Mouse (Mus musculus): ENCODE measurements at regions not wholly inside any gene's neighbourhood (a gene's known extent, or its start where the extent isn't known, plus 50 kb on each side); places are given as distances from the start of the nearest gene placed in this dataset.

DNA sequence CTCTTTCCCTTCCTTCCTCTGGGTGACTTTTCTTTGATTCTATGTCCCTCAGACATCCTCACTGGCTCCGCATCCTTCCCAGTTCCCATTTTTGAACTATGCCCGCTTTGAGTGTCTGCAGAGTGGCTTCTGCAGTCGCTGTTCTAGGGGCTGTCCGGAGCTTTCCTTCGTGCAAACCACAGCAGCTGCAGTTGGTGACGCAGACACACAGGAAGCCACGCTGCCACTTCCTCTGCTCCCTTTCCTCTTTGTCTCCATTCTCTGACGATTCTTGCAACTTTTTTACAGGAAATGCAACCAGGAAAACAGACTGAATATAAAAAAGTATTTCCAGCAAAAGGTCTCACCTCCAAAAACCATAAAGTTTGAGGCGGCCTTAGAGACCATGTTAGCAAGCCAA, 191.0 kb upstream of the Tgfbr2 start:
- 62% methylated on average over 9 of the region's 9 CpGs for WGBS
- no peak for ATAC-seq (replicated peaks; ENCODE audit: extremely low read depth, insufficient read depth, low FRiP score)
- Histone ChIP-seq H3K27ac (ENCODE audit: low read length) (no peak overlapping the region), H3K27me3 (ENCODE audit: control insufficient read depth, insufficient read depth, low read length) (no peaks in the 10 kb centered on the region), H3K36me3 (ENCODE audit: control insufficient read depth, insufficient read depth) (no peaks in the 10 kb centered on the region), H3K9ac (ENCODE audit: low read length) (no peak overlapping the region), H3K4me2 (ENCODE audit: low read depth, low read length) (no peak overlapping the region), H3K4me3 (ENCODE audit: low read length) (no peak overlapping the region), H3K9me3 (replicated peaks; ENCODE audit: control insufficient read depth, low read length) (peaks cover 4% of the 10 kb centered on the region), H3K4me1 (ENCODE audit: control insufficient read depth, insufficient read depth, low read length) (no peaks in the 10 kb centered on the region)

- Histone ChIP-seq H3K4me3 (ENCODE audit: low read length) (no peak overlapping the region), H3K4me1 (ENCODE audit: control insufficient read depth, insufficient read depth, low read length) (no peaks in the 10 kb centered on the region), H3K9ac (ENCODE audit: low read length) (no peak overlapping the region), H3K4me2 (ENCODE audit: low read depth, low read length) (no peak overlapping the region), H3K9me3 (replicated peaks; ENCODE audit: control insufficient read depth, low read length) (peaks cover 4% of the 10 kb centered on the region), H3K27ac (ENCODE audit: low read length) (no peak overlapping the region), H3K36me3 (ENCODE audit: control insufficient read depth, insufficient read depth) (no peaks in the 10 kb centered on the region), H3K27me3 (ENCODE audit: control insufficient read depth, insufficient read depth, low read length) (no peaks in the 10 kb centered on the region)
- no peak for ATAC-seq (replicated peaks; ENCODE audit: extremely low read depth, insufficient read depth, low FRiP score)
- WGBS: 83% methylated on average over 3 of the region's 3 CpGs
Observed at GRCm38 (mm10) chr9:116365701-116366100, 190.5 kb upstream of the Tgfbr2 start.

DNA sequence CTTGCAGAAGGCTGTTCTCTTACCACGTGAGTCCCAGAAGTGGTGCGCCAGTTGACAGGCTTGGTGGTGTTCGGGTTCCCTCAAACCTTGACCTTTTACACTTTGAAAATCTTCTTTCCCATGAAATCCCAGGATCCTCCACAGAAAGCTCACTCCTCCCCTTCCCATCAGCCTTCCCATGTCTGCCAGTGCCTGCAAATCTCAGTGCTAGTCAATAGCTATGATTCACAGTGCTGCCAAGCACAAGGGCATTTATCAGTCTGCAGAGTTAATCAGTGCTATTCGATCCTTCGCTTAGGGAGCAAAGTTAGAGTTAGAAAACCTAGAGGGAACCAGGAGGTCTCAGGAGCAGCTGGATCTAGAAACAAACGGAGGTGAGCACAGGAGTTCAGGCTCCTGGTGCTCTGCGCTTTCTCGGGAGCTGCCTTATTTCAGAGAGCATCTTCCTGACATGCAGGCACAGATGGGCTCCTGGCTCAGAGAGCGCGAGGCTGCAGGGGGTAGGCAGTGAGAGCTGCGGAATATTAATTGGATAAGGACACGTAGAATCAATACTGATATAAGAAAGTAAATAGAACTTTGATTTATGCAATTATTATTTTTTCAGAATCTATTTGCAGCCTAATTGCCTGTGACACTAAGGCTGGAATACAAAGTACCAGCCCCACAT, 190.0 kb upstream of the Tgfbr2 start:
- Histone ChIP-seq H3K4me2 (ENCODE audit: low read depth, low read length) (no peak overlapping the region), H3K4me3 (ENCODE audit: low read length) (no peak overlapping the region), H3K9ac (ENCODE audit: low read length) (no peak overlapping the region), H3K27me3 (ENCODE audit: control insufficient read depth, insufficient read depth, low read length) (no peaks in the 10 kb centered on the region), H3K36me3 (ENCODE audit: control insufficient read depth, insufficient read depth) (no peaks in the 10 kb centered on the region), H3K9me3 (replicated peaks; ENCODE audit: control insufficient read depth, low read length) (peaks cover 4% of the 10 kb centered on the region), H3K27ac (ENCODE audit: low read length) (no peak overlapping the region), H3K4me1 (ENCODE audit: control insufficient read depth, insufficient read depth, low read length) (no peaks in the 10 kb centered on the region)
- 66% methylated on average over 12 of the region's 12 CpGs for WGBS
- ATAC-seq (replicated peaks; ENCODE audit: extremely low read depth, insufficient read depth, low FRiP score): no peak

DNA sequence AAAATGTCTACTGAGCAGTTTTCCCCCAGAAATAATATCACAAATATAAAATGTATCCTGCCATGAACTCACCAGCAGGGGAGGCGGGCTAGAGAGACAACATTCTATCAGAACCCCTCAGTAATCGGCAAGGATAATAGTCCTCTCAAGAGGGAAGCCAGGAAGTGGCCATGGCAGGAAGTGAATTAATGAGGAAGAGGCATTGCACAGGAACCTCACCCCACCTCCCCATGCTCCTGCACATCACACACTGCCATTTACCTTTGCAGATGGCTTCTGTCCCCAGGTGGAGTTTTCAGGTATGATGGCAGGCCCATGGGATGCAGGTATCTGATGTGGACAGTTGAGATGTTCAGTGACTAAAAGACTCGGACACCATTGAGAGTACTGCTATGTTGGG, 185.9 kb upstream of the Tgfbr2 start:
- H3K36me3 ChIP-seq (ENCODE audit: control insufficient read depth, insufficient read depth): no peaks in the 10 kb centered on the region
- ATAC-seq (replicated peaks; ENCODE audit: extremely low read depth, insufficient read depth, low FRiP score): no peak
- H3K9me3 ChIP-seq (replicated peaks; ENCODE audit: control insufficient read depth, low read length): peaks cover 4% of the 10 kb centered on the region
- no peak overlapping the region for H3K4me3 ChIP-seq (ENCODE audit: low read length)
- no peak overlapping the region for H3K27ac ChIP-seq (ENCODE audit: low read length)
- H3K9ac ChIP-seq (ENCODE audit: low read length): no peak overlapping the region
- no peak overlapping the region for H3K4me2 ChIP-seq (ENCODE audit: low read depth, low read length)
- 73% methylated on average over 3 of the region's 3 CpGs for WGBS
- H3K27me3 ChIP-seq (ENCODE audit: control insufficient read depth, insufficient read depth, low read length): no peaks in the 10 kb centered on the region
- no peaks in the 10 kb centered on the region for H3K4me1 ChIP-seq (ENCODE audit: control insufficient read depth, insufficient read depth, low read length)

DNA sequence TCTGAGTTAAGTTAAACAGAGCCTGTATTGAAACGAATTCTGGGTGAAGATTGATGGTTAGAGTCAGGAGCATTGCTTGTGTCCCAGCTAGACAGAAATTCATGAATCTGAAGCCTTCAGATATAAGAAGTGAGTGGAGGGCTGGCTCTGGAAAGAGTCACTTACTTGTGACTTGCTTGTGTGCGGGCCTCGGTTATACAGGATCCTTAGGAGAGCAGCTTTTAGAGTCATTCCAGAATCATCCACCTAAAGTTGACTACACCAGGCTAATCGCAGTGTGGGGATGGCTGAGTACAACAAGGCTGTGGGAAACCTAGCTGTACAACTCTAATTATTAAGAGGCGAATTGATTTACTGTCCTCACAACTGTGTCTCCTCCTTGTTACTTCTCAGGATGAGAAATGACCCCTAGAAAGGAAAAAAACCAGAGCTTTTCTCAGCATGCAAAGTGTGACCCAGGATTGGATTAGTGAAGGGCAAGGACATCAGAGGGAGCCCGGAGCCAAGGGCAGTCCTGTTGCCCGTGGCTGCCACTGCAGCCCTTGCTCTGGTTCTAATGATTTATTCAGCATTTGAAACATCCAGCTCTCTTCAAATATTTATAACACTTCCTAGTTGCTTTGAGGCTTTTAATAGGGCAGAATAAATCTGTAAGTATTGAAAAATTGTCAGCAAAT, 179.0 kb upstream of the Tgfbr2 start:
- no peak overlapping the region for H3K4me2 ChIP-seq (ENCODE audit: low read depth, low read length)
- no peaks in the 10 kb centered on the region for H3K27me3 ChIP-seq (ENCODE audit: control insufficient read depth, insufficient read depth, low read length)
- no peaks in the 10 kb centered on the region for H3K4me1 ChIP-seq (ENCODE audit: control insufficient read depth, insufficient read depth, low read length)
- no peak overlapping the region for H3K9ac ChIP-seq (ENCODE audit: low read length)
- no peak overlapping the region for H3K4me3 ChIP-seq (ENCODE audit: low read length)
- 76% methylated on average over 7 of the region's 7 CpGs for WGBS
- no peaks in the 10 kb centered on the region for H3K9me3 ChIP-seq (replicated peaks; ENCODE audit: control insufficient read depth, low read length)
- no peak overlapping the region for H3K27ac ChIP-seq (ENCODE audit: low read length)
- no peak for ATAC-seq (replicated peaks; ENCODE audit: extremely low read depth, insufficient read depth, low FRiP score)
- no peaks in the 10 kb centered on the region for H3K36me3 ChIP-seq (ENCODE audit: control insufficient read depth, insufficient read depth)

- ATAC-seq (replicated peaks; ENCODE audit: extremely low read depth, insufficient read depth, low FRiP score): no peak
- WGBS: 64% methylated on average over 4 of the region's 4 CpGs
- Histone ChIP-seq H3K4me3 (ENCODE audit: low read length) (no peak overlapping the region), H3K4me1 (ENCODE audit: control insufficient read depth, insufficient read depth, low read length) (no peaks in the 10 kb centered on the region), H3K27me3 (ENCODE audit: control insufficient read depth, insufficient read depth, low read length) (no peaks in the 10 kb centered on the region), H3K4me2 (ENCODE audit: low read depth, low read length) (no peak overlapping the region), H3K9ac (ENCODE audit: low read length) (no peak overlapping the region), H3K27ac (ENCODE audit: low read length) (no peak overlapping the region), H3K36me3 (ENCODE audit: control insufficient read depth, insufficient read depth) (no peaks in the 10 kb centered on the region), H3K9me3 (replicated peaks; ENCODE audit: control insufficient read depth, low read length) (no peaks in the 10 kb centered on the region)
Observed at GRCm38 (mm10) chr9:116352801-116353494, 177.8 kb upstream of the Tgfbr2 start.

DNA sequence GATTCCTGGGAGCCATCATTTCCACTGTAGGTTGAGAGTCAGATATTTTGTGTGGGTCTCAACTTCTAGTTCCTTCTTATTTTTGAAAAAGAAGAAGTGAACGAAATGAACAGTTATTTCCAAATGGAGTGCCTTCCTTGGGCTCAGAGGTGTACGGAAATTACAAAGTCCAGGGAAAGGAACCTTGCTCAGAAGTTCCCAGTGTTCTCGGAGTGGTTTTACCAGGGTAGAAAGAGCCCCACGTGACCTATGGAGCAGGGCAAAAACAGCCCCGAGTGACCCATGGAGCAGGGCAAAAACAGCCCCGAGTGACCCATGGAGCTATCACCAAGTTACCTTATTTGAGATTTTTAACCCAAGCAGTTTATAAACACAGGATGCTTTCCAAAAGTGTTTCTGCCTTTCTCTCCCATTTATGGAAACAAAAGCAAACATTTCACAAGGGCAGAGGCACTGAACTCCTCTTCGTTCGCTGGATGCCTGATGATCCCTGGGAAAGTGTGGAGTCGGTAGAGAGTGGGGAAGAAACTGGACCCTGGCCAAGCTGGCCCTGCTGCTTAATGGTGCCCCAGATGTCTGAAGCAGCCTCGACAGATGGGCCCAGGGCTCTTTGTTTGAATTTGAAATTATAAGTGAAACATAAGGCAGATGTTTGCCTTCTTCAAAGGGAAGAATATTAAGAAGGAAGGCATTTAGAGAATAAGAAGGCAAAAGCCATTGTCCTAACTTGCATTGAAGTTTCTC, 175.8 kb upstream of the Tgfbr2 start:
- H3K27ac ChIP-seq (ENCODE audit: low read length): no peak overlapping the region
- no peaks in the 10 kb centered on the region for H3K4me1 ChIP-seq (ENCODE audit: control insufficient read depth, insufficient read depth, low read length)
- no peaks in the 10 kb centered on the region for H3K36me3 ChIP-seq (ENCODE audit: control insufficient read depth, insufficient read depth)
- H3K9me3 ChIP-seq (replicated peaks; ENCODE audit: control insufficient read depth, low read length): no peaks in the 10 kb centered on the region
- no peak overlapping the region for H3K4me3 ChIP-seq (ENCODE audit: low read length)
- ATAC-seq (replicated peaks; ENCODE audit: extremely low read depth, insufficient read depth, low FRiP score): no peak
- 54% methylated on average over 10 of the region's 10 CpGs for WGBS
- H3K4me2 ChIP-seq (ENCODE audit: low read depth, low read length): no peak overlapping the region
- H3K27me3 ChIP-seq (ENCODE audit: control insufficient read depth, insufficient read depth, low read length): no peaks in the 10 kb centered on the region
- no peak overlapping the region for H3K9ac ChIP-seq (ENCODE audit: low read length)

DNA sequence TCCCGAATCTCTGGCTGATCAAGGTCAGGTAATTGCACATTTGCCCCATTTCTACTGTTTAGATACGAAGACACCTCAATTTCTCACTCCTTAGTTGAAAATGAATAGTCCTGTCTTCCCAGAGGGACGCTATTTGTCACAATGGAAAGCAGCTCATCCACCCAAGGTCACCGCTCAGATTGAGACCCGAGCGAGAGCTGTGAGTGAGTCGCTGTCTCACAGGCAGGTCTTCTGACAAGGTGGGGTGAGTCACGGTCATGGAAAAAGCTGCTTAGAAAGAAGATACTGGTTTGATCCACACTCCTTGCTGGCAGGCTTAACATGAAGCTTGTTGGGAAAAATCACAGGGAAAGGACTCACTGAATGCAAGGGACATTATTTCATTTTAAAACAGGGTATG, 171.9 kb upstream of the Tgfbr2 start:
- Histone ChIP-seq H3K36me3 (ENCODE audit: control insufficient read depth, insufficient read depth) (no peaks in the 10 kb centered on the region), H3K9ac (ENCODE audit: low read length) (no peak overlapping the region), H3K27ac (ENCODE audit: low read length) (no peak overlapping the region), H3K9me3 (replicated peaks; ENCODE audit: control insufficient read depth, low read length) (no peaks in the 10 kb centered on the region), H3K4me2 (ENCODE audit: low read depth, low read length) (no peak overlapping the region), H3K4me3 (ENCODE audit: low read length) (no peak overlapping the region), H3K27me3 (ENCODE audit: control insufficient read depth, insufficient read depth, low read length) (no peaks in the 10 kb centered on the region), H3K4me1 (ENCODE audit: control insufficient read depth, insufficient read depth, low read length) (no peaks in the 10 kb centered on the region)
- 76% methylated on average over 8 of the region's 8 CpGs for WGBS
- ATAC-seq (replicated peaks; ENCODE audit: extremely low read depth, insufficient read depth, low FRiP score): no peak

- no peak overlapping the region for H3K27ac ChIP-seq (ENCODE audit: low read length)
- no peak overlapping the region for H3K4me3 ChIP-seq (ENCODE audit: low read length)
- no peaks in the 10 kb centered on the region for H3K9me3 ChIP-seq (replicated peaks; ENCODE audit: control insufficient read depth, low read length)
- no peaks in the 10 kb centered on the region for H3K4me1 ChIP-seq (ENCODE audit: control insufficient read depth, insufficient read depth, low read length)
- WGBS: 90% methylated on average over 7 of the region's 7 CpGs
- no peaks in the 10 kb centered on the region for H3K27me3 ChIP-seq (ENCODE audit: control insufficient read depth, insufficient read depth, low read length)
- ATAC-seq (replicated peaks; ENCODE audit: extremely low read depth, insufficient read depth, low FRiP score): no peak
- no peak overlapping the region for H3K9ac ChIP-seq (ENCODE audit: low read length)
- H3K4me2 ChIP-seq (ENCODE audit: low read depth, low read length): no peak overlapping the region
- no peaks in the 10 kb centered on the region for H3K36me3 ChIP-seq (ENCODE audit: control insufficient read depth, insufficient read depth)
Observed at GRCm38 (mm10) chr9:116346495-116346894, 171.3 kb upstream of the Tgfbr2 start.

Measured in heart, embryonic 16.5 days (tissue).